Mouse (Mus musculus): ENCODE results near the gene AI467606.
"Not testable (repeated sequence)": the region's sequence is repeated elsewhere in the genome, so short reads cannot be mapped to it uniquely, and the experiment has no call there.

The AI467606 gene

DNA sequence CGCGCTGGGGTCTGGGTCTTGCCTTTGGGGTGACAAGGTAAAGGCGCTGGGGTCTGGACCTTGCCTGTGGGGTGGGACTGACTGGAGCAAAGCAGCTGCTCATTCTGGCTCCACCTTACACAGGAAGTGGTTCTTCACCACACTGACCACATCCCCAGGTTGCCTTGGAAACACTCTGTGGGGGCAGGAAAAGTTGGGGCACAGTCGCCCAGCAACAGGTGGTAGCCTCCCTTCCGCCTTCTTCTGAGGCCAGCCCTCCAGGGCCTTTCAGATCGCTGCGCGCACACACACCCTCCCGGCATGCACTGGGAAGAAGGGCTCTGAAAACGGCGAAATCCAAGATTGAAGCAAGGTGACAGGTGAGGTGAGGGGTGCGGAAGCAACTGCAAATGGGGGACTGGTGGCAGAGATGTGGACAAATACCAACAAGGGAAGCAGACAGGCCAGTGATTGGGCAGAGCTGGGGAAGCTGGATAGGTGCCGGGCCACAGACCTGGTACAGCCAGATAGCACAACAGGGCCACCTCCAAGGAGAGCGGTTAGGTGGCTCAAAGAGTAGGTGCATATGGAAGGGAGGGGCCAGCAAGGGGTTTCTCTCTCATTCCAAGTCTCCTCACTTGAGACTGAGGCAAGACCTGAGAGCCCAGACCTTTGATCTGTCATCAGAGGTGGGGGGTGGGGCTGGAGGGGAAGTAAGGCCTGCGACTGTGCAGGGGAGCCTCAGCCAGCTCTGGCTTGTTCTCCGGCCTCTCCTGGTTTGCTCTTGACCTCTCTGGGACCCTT, at the start of gene AI467606:
Gene AI467606 (plus strand): TSS at position 246 of the 783 bp plus-strand sequence.
- DNase-seq (ENCODE audit: low spot score in 2 of 2), result no peak

DNA sequence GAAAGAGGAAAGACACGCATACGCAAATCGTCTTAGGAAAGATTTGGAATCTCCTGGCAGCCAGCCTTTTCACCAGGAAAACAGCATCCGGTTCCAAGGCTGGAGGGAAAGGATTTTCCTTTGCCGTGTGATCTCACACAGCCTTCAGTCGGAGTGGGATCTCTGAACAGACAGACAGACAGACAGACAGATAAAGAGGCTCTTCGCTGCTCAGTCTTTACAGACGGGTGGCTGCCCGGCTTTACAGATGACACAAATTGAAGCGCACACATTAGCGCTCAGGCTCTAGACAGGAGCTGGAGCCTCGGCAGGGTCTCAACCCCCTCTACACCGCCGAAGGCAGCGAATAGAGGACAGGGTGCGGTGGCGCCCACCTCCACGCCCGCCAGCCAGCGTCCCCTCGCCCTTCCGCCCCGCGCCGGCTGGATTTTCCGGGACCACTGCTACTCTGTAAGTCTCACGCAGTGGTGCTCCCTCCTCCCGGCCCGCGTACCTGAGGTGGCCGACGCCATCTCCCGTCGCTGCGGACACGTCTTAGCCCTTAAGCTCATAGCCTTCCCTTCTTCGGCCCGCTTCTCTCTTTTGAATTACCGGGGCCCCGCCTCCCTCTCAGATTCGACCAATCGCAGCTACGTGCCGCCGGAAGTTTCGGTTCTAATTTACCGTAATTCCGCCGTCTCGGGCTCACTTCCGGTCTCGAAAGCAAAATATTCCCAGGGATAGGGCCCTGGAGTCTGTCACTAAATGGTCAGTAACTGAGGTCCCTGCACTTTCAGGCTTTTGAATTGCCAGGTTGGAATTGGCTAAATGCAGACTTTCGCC, 49.1 kb upstream of the AI467606 start, which contains the start of gene Kif22:
Gene Kif22 (minus strand): TSS at position 621 of the 822 bp plus-strand sequence.
- DNase-seq (ENCODE audit: low spot score in 2 of 2), result peak; percentile 70 to 80

- peak; percentile 5 to 6 for DNase-seq (ENCODE audit: low spot score in 2 of 2)
These were observed 36.1 kb upstream of the AI467606 start for GRCm38 (mm10) chr7:127055026-127055585.

DNA sequence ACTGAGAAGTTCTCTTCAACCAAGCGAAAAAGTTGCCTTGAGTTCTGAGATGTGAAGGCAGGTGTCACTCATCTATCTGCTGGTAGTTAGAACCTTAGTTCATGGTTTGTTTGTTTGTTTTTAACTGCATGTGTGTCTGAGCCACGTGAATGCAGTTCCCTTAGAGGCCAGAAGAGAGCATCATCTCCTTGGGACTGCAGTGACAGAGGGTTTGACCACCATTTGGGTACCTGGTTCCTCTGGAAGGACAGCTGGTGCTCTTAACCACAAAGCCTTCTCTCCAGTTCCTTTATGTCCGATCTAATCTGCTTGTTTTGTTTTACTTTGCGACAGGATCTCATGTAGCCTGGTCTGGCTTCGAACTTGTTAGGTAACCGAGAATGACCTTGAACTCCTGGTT, 25.6 kb upstream of the AI467606 start:
- no peak for DNase-seq (ENCODE audit: low spot score in 2 of 2)

- DNase-seq (ENCODE audit: low spot score in 2 of 2), result no peak
These were observed 24.8 kb upstream of the AI467606 start for GRCm38 (mm10) chr7:127066317-127066716.

GRCm38 (mm10) chr7:127070871-127071413, 20.2 kb upstream of the AI467606 start:
- DNase-seq (ENCODE audit: low spot score in 2 of 2), result no peak

- no peak for DNase-seq (ENCODE audit: low spot score in 2 of 2)
These were observed 17.9 kb upstream of the AI467606 start for GRCm38 (mm10) chr7:127073221-127073620.

DNA sequence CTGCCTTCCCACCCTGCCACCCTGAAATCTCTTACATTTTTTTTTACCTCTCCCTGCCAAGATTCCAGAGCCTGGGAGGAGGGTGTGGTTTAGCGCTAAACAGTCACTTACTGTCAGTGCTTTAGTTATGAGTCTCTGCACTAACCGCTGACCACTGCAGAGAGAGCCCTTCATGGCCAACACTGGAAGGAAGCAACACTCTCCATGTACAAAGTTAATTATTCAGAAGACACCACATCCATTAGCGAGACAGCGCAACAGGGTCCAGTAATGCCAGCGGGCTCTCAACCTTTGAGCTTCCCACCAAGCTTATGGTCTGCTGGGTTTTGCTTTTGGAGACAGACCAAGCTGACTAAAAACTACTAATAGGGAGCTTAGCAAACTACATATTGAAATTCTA, 15.0 kb upstream of the AI467606 start:
- no peak for DNase-seq (ENCODE audit: low spot score in 2 of 2)

DNA sequence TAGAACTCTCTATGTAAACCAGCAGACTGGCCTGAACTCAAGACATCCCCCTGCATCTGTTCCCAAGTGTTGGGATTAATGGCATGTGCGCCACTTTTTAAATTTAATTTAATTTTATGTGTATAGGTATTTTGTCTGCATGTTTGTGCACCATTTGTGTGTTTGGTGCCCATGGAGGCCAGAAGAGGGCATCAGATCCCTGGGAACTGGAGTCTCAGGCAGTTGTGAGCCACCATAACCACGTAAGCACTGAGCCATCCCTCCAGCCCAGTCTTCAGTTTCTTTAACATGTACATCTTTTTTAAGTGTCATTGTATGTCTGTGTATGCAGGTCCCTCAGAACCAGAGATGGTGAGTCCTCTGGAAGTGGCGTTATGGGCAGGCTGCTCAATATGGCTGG, 13.5 kb upstream of the AI467606 start:
- DNase-seq (ENCODE audit: low spot score in 2 of 2), result no peak

DNA sequence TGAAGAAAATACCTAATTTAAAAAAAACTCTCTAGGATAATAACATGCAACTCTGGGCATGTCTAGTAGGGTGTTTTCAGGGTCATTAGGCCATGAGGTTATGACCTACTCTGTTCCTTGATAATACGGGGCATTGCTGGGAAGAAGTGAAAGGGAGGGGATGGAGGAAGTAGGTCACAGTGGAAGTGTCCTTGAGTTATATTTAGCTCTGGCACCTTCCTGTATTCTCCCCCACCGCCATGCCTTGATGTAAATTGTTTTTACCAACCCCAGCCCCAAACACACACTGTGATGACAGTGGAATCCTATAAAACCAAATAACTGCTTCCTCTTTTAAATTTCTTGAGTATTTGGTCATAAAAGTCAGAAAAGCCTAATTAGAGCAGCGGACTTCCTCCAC, 11.1 kb upstream of the AI467606 start:
- no peak for DNase-seq (ENCODE audit: low spot score in 2 of 2)

GRCm38 (mm10) chr7:127082271-127082670, 8.9 kb upstream of the AI467606 start:
- no peak for DNase-seq (ENCODE audit: low spot score in 2 of 2)

DNA sequence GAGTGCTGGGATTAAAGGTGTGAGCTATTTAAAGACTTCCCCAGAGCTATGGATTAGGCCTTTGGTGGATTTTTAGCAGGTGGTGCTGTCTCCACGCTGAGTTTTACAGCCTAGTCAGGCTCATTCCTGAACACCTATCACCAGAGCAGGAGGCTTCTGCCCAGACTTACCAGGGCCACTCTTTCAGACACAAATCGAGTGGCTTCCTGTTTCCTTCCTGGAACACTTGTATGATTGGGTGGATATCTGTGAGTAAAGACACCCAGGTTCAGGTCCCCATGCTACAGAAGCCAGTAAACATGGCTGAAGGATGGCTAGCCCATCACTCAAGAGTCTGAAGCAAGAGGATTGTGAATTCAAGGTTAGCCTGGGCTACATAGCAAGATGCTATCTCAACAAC, 8.2 kb upstream of the AI467606 start:
- DNase-seq (ENCODE audit: low spot score in 2 of 2), result no peak

DNA sequence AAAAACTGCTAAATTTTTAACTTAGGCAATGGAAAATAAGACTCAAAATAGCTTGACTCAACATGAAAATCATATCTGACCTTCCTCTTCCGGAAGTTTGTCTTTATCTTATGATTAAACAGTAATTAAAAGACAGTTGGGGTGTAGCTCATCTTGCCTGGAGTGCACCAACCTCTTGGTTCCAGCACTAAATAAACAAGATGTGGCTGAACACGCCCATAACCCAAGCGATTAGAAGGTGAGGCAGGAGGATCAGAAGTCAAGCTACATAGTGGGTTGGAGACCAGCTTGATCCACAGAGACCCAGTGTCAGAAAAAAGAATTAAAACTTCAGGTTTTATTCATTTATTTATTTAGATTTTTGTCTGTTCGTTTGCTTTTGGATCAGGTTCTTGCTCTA, 7.5 kb upstream of the AI467606 start:
- DNase-seq (ENCODE audit: low spot score in 2 of 2), result no peak

GRCm38 (mm10) chr7:127084794-127085193, 6.4 kb upstream of the AI467606 start:
- DNase-seq (ENCODE audit: low spot score in 2 of 2), result no peak

GRCm38 (mm10) chr7:127085751-127086150, 5.4 kb upstream of the AI467606 start:
- DNase-seq (ENCODE audit: low spot score in 2 of 2), result not testable (repeated sequence)

DNA sequence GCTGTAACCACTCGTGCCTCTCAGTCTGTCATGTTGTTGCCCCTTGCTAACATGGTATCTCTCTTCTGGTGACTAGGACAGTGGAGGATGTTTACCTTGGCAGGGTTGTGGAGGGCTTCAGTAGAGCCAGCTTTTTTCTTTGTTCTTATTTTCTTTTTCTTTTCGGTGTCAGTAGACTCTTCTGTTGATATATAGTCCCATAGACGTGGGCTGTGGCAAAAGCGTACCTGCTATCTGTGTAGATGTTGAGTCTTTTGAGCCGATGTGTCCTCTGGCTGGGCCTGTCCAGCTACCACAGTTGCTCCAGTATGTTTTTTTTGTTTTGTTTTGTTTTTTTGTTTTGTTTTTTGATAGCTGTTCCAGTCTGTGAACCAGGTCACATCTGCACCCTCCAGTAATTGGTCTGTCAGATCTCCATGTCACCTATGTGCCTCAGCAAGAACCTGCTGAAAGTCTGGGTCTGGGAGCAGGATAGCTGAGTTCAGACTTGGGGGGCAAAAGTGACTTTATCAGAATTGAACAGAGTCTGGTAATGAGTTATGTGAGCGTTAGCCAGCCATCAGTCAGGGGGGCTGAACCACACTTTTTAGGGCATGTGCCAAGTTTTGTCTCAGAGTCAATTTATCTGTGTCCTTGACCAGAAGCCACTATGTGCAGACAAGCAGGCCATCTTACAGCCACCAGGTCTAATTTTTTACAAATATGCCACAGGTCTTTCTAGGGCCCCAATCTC, 3.7 kb upstream of the AI467606 start, which contains the start of gene Zg16:
Gene Zg16 (minus strand): TSS at position 51 of the 733 bp plus-strand sequence.
- DNase-seq (ENCODE audit: low spot score in 2 of 2), result not testable (repeated sequence)

DNA sequence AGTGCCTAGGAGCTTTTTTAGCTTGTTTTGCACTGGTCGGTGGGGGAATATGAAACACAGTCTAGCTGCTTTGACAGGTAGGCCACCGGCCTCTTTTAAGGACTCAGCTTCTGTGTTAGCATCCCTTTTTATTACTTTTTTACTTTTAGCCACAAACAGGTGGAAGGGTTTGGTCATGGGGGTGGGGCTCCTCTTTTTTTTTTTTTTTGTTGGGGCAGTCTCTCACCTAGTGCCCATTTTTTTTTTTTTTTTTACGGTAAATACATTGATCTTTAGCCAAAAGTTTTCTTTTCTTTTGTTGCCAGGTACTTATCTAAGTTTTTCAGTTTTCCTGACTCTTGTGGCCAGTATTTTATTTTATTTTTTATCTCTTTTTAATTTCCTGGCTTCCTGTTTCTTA, 3.1 kb upstream of the AI467606 start:
- no peak for DNase-seq (ENCODE audit: low spot score in 2 of 2)

- DNase-seq (ENCODE audit: low spot score in 2 of 2), result no peak
These were observed 2.0 kb upstream of the AI467606 start for GRCm38 (mm10) chr7:127088901-127089845.

GRCm38 (mm10) chr7:127090154-127091113, 725 bp upstream of the AI467606 start:
- DNase-seq (ENCODE audit: low spot score in 2 of 2), result no peak

Data from right cerebral cortex, postnatal 36 days (tissue).